Mouse (Mus musculus) brain, embryonic 14.5 days (tissue): ENCODE data around the gene Paf1.

ENCODE experiments used
- CTCF ChIP-seq: fragments of 200-500 bp; IDR thresholded peaks from 2 replicates; pipeline ENCODE4 v1.5.1; 2012; ENCODE audit warnings: inconsistent platforms, mild to moderate bottlenecking, moderate library complexity, borderline replicate concordance; ENCODE audit not compliant: insufficient read depth, insufficient read length; ENCODE audit errors: extremely low read depth
- POLR2A ChIP-seq: fragments of 200-500 bp; IDR thresholded peaks from 2 replicates; pipeline ENCODE4 v1.6.1; 2012; ENCODE audit warnings: mild to moderate bottlenecking, inconsistent platforms, borderline replicate concordance; ENCODE audit not compliant: poor library complexity, insufficient read depth, insufficient read length, severe bottlenecking; ENCODE audit errors: extremely low read depth

GRCm38 (mm10) chr7:28395425-28395824 is 2.7 kb downstream of the Paf1 start:
- no peak for TF ChIP-seq CTCF
- no peak for TF ChIP-seq POLR2A
